Mouse (Mus musculus) heart, embryonic 10.5 days (tissue): ENCODE results near the gene Garnl3. TPM values are rescaled to one million over a fixed set of nuclear protein-coding genes. Genes with fewer than 3 reads are reported as not detected.
"Not testable (repeated sequence)": the region's sequence is repeated elsewhere in the genome, so short reads cannot be mapped to it uniquely, and the experiment has no call there.

Experiments
- DNase-seq: peaks from one replicate; pipeline ENCODE4 v3.0.0-alpha.2; 2017; ENCODE audit warnings: low spot score
- H3K27ac ChIP-seq: fragments of 300-500 bp; sonication (generic); 2 replicates; pipeline ENCODE4 v1.5.1; 2016; ENCODE audit warnings: mild to moderate bottlenecking
- H3K27me3 ChIP-seq: fragments of 300-500 bp; sonication (generic); 2 replicates; pipeline ENCODE4 v1.6.1; 2016; ENCODE audit warnings: mild to moderate bottlenecking; ENCODE audit not compliant: poor library complexity, insufficient read depth, severe bottlenecking
- H3K36me3 ChIP-seq: fragments of 300-500 bp; sonication (generic); 2 replicates; pipeline ENCODE4 v1.6.1; 2016; ENCODE audit warnings: mild to moderate bottlenecking, moderate library complexity
- H3K4me1 ChIP-seq: fragments of 300-500 bp; sonication (generic); 2 replicates; pipeline ENCODE4 v1.6.1; 2016; ENCODE audit warnings: mild to moderate bottlenecking
- H3K4me3 ChIP-seq: fragments of 300-500 bp; sonication (generic); 2 replicates; pipeline ENCODE4 v1.5.1; 2016; ENCODE audit warnings: mild to moderate bottlenecking, moderate library complexity
- H3K9me3 ChIP-seq: fragments of 300-500 bp; sonication (generic); 2 replicates; pipeline ENCODE4 v1.6.1; 2016; ENCODE audit warnings: mild to moderate bottlenecking, moderate library complexity
- WGBS: fragments of 180-500 bp; shearing (Covaris S2); methylation state at CpG from one replicate; pipeline ENCODE4 v1.1.7; 2016; 5-methylcytosine and 5-hydroxymethylcytosine counted together
- polyA plus RNA-seq: library from polyadenylated mRNA; unstranded; fragments of >200 nt; fragmentation: Nextera tagmentation; extraction: Ambion mirVana; gene quantifications from 2 replicates; pipeline ENCODE4 v1.2.1, GENCODE M21; 2016

Gene Garnl3
- polyA plus RNA-seq, 1 experiment from 2014 or later: 10.5 TPM

DNA sequence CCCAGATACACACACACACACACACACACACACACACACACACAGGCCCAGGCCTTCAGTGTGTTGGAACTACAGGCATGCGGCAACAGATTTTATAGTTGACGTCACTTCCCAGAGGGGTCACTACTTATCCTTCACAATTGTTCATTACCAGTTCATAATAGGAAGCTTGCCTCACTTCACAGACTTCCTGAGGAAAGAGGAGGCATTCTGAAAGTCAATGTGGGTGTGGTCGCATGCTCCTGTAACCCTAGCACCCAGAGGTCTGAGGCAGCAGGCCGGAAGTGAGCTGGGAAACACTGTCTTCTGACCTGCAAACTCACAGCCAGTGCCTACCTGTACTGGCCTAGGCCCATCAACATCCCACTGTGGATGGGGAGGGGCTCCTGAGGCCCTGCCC lies 106.4 kb downstream of the Garnl3 start:
- Histone ChIP-seq H3K4me1 (0 out of 2 replicates have a peak, but pooled peaks cover 3% of the 10 kb centered on the region), H3K36me3 (0 out of 2 replicates have a peak, but pooled peaks cover 4% of the 10 kb centered on the region), H3K27ac (no peak overlapping the region), H3K9me3 (no peaks in the 10 kb centered on the region), H3K27me3 (no peaks in the 10 kb centered on the region), H3K4me3 (no peak overlapping the region)
- no peak for DNase-seq
- WGBS: 78% methylated on average over 4 of the region's 4 CpGs

DNA sequence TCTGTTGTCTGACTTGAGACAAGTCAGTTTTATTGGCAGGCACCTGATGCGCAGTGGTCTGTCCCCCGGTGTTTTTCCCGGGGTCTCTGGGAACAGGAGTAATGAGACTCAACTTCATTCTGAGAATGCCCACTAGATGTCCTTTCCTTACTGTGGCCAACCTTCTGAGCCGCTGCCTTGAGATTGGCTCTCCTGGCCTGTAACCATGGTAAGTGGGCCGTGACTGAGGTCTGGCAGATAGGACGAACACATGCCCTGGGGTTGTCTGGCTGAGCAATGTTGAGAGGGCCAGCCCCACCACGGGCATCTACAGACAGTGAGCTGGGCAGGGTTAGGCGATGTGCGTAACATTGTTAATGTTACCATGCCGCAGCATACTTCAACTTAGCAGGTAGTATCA lies 106.9 kb downstream of the Garnl3 start:
- H3K4me3 ChIP-seq: no peak overlapping the region
- no peaks in the 10 kb centered on the region for H3K9me3 ChIP-seq
- H3K27me3 ChIP-seq: no peaks in the 10 kb centered on the region
- H3K36me3 ChIP-seq: 0 out of 2 replicates have a peak, but pooled peaks cover 3% of the 10 kb centered on the region
- DNase-seq: peak; percentile 81
- 0 out of 2 replicates have a peak, but pooled peaks cover 3% of the 10 kb centered on the region for H3K4me1 ChIP-seq
- WGBS: 64% methylated on average over 10 of the region's 10 CpGs
- H3K27ac ChIP-seq: no peak overlapping the region

DNA sequence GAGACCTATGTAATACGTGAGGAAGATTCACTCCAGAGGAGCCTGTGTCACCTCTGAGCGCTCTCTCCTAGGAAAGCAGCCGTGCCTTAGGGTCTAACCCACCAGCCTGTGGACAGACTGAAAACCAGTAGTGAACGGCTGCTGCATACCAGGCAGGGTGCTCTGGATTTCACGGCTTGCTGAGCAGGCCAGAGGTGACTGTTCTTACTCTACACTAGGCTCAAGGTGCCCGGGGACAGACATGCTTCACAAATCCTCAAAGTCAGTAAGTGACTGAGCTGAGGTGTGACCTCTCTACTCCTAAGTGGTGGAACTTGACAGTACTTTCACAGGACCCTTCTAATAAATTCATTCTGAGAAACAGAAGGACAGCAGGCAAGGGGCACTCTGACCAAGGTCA lies 108.6 kb downstream of the Garnl3 start:
- DNase-seq: no peak
- Histone ChIP-seq H3K36me3 (no peaks in the 10 kb centered on the region), H3K9me3 (no peaks in the 10 kb centered on the region), H3K27ac (no peak overlapping the region), H3K27me3 (no peaks in the 10 kb centered on the region), H3K4me3 (no peak overlapping the region), H3K4me1 (0 out of 2 replicates have a peak, but pooled peaks cover 3% of the 10 kb centered on the region)
- 68% methylated on average over 6 of the region's 6 CpGs for WGBS

DNA sequence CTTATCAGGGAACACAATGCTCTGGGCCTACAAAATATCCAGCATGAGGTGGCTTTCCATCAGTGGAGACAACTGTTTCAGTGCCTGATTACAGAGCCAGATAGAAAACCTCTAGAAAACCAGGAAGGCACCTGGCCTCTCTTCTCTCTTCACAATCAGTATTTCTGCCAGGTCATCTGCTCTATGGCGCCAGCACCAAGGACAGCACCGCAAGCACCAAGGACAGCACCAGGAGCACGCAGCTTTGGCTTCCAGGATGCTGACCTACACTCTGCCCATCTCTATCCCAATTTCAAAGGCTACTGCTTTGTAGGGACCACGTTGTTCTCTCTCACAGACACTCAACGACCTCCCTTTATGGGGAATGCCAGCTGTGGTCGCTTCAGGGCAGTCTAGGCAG lies 113.4 kb downstream of the Garnl3 start:
- Histone ChIP-seq H3K27me3 (no peaks in the 10 kb centered on the region), H3K4me3 (no peak overlapping the region), H3K27ac (no peak overlapping the region), H3K4me1 (no peaks in the 10 kb centered on the region), H3K36me3 (no peaks in the 10 kb centered on the region), H3K9me3 (no peaks in the 10 kb centered on the region)
- DNase-seq: peak; percentile 87
- 4% methylated on average over 6 of the region's 6 CpGs for WGBS

DNA sequence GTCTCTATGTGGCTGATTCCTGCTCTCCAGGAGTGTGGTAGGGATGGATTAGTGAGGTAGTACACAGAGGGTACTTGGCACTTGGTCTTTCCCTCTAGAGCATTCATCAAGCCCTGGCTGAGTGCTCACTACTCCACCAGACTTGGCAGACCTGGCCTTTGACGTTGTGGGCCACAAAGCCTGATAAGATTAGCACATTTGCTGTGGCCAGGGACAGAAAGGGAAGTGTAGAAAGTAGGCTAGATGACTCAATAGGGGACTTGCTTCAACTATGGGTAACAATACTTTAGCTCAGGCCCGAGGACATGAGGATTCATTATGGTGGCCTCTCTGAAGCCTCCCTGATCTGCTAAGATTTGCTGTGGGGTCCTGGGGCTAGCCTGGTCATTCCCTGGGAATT lies 114.3 kb downstream of the Garnl3 start:
- Histone ChIP-seq H3K27me3 (no peaks in the 10 kb centered on the region), H3K27ac (no peak overlapping the region), H3K4me3 (no peak overlapping the region), H3K36me3 (no peaks in the 10 kb centered on the region), H3K4me1 (no peaks in the 10 kb centered on the region), H3K9me3 (no peaks in the 10 kb centered on the region)
- no peak for DNase-seq
- 68% methylated on average over 2 of the region's 2 CpGs for WGBS

DNA sequence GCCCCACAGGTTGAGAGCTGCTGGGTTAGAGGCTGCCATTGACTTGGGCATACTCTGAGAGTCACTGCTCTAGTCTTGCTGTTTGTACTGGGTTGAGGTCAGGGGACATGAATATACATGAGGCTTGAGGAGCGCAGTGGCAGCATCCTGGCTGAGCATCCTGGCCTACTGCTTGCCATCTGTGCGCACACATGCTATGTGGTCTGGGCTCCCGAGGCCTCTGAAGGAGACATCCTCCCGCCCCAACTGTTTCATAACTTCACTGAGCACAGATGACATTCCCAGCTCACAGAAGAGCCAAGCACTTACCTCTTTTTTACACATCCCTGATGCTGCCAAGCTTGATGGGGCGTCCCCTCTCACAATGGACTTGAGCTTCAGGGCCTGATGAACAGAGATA lies 116.6 kb downstream of the Garnl3 start:
- H3K27me3 ChIP-seq: no peaks in the 10 kb centered on the region
- H3K27ac ChIP-seq: no peak overlapping the region
- no peaks in the 10 kb centered on the region for H3K9me3 ChIP-seq
- no peaks in the 10 kb centered on the region for H3K4me1 ChIP-seq
- no peak overlapping the region for H3K4me3 ChIP-seq
- no peaks in the 10 kb centered on the region for H3K36me3 ChIP-seq
- DNase-seq: no peak
- WGBS: 83% methylated on average over 5 of the region's 5 CpGs

DNA sequence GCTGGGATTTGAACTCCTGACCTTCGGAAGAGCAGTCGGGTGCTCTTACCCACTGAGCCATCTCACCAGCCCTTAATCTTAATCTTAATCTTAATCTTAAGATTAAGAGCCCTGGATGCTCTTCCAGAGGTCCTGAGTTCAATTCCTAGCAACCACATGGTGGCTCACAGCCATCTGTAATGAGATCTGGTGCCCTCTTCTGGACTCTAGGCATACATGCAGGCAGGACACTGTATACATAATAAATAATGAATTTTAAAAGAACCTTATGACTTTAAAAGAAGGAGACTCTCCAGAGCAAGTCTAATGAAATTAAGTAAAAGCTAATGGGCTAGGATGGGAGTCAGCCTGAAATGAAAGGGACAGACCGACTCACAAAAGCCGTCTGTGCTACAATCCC lies 122.4 kb downstream of the Garnl3 start:
- H3K27me3 ChIP-seq, DNase-seq, H3K4me1 ChIP-seq, H3K4me3 ChIP-seq, H3K27ac ChIP-seq, H3K9me3 ChIP-seq, H3K36me3 ChIP-seq: not testable (repeated sequence)
- WGBS: 80% methylated on average over 4 of the region's 4 CpGs

DNA sequence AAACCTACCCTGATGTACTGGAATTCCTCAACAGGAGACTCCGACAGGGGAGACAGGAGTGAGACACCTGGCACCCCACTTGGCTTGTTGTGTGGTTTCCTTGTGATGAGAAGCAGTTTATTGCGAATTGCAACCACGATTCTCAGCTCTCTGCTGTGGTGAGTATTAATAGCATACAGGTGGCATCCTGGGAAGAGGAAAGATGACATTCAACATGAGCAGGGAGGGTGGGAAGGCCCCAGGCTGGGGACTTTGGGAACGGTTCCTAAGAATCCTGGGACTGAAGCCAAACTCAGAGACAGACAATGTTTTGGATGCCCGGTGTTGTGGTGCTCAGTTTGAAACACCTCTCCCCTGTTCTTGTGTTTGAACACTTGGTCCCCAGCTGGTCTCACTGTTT lies 126.4 kb downstream of the Garnl3 start:
- H3K36me3 ChIP-seq: 0 out of 2 replicates have a peak, but pooled peaks cover 3% of the 10 kb centered on the region
- WGBS: 69% methylated on average over 5 of the region's 5 CpGs
- H3K9me3 ChIP-seq: no peaks in the 10 kb centered on the region
- no peaks in the 10 kb centered on the region for H3K27me3 ChIP-seq
- no peak for DNase-seq
- no peaks in the 10 kb centered on the region for H3K4me1 ChIP-seq
- no peak overlapping the region for H3K27ac ChIP-seq
- H3K4me3 ChIP-seq: no peak overlapping the region

DNA sequence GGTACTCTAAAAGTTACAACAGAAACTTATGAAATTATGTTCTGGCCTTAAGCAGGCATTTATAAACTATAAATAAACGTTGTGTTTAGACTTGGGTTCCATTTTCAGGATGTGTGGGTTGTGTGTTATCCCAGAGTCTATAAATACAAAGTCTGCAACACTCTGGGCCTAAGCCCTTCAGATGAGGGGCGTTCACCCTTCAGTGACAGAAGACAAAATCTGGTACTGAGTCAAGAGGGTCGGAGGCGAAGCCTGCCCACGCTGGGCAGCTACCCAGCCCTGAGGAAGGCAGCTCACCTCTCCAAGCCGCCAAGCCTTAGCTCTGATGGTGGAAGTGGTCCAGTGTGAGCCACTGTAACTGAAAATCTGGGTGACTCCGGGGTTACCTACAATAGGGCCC lies 129.3 kb downstream of the Garnl3 start:
- DNase-seq: no peak
- Histone ChIP-seq H3K27me3 (no peaks in the 10 kb centered on the region), H3K36me3 (0 out of 2 replicates have a peak, but pooled peaks cover 3% of the 10 kb centered on the region), H3K4me1 (no peaks in the 10 kb centered on the region), H3K27ac (no peak overlapping the region), H3K4me3 (no peak overlapping the region), H3K9me3 (no peaks in the 10 kb centered on the region)
- 81% methylated on average over 7 of the region's 7 CpGs for WGBS

DNA sequence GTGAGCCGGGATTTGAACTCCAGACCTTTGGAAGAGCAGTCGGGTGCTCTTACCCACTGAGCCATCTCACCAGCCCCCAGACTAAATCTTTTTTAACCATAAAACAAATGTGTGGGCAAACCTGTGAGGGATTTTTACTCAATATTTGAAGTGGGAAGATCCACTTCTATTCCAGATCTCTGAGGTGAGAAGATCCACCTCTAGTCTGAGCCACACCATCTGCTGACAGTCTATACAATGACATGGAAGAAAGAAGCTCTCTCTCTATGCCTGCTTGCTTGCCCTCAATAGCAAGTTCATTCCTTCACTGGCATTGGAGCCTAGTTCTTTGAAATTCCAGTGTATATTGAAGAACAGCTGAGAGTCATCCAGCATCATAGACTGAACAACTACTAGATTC lies 131.7 kb downstream of the Garnl3 start:
- 82% methylated on average over 2 of the region's 2 CpGs for WGBS

DNA sequence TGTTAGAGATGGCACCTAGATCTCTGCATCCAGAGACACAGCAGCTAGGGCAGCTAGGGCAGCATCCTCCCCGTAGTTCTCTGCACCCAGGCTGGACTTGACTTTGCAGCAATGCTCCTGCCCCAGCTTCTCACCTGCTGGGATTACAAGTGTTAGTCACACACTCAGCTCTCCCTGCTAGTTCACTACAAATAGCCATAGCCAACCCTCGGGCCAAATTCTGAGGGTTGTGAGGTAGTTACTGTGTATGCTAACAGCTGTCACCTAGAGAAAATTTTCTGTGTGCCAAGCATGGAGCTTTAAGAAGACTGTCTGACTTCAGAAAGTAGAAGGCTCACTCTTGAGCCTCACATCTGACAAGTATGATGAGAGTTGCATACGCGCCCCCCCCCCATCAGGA lies 133.7 kb downstream of the Garnl3 start:
- WGBS: 69% methylated on average over 4 of the region's 4 CpGs
- no peak overlapping the region for H3K4me3 ChIP-seq

More for the DNA sequence above, 131.7 kb downstream of the Garnl3 start:
- 0 out of 2 replicates have a peak, but pooled peaks cover 3% of the 10 kb centered on the region for H3K36me3 ChIP-seq
- no peaks in the 10 kb centered on the region for H3K27me3 ChIP-seq
- no peak overlapping the region for H3K4me3 ChIP-seq
- no peak overlapping the region for H3K27ac ChIP-seq
- no peaks in the 10 kb centered on the region for H3K9me3 ChIP-seq
- DNase-seq: no peak
- H3K4me1 ChIP-seq: no peaks in the 10 kb centered on the region

DNA sequence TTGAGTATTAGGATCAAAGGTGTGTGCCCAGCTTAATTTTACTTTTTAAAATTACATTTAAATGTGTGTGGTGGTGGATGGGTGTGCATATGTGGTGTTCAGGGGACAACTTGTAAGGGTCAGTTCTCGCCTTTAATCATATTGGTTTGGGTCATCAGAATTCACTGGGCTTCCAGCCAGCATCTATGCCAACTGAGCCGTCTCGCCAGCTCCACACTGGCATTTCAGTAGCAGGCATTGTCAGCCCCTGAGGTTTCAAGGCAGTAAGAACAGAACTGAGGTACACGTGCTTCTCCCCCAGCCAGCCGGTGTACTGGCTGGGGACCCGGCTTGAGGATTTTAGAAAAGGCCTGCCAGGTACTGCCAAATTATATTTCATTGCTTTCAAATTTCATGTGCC lies 134.4 kb downstream of the Garnl3 start:
- no peak overlapping the region for H3K27ac ChIP-seq
- no peaks in the 10 kb centered on the region for H3K4me1 ChIP-seq
- no peak for DNase-seq
- no peaks in the 10 kb centered on the region for H3K9me3 ChIP-seq
- H3K4me3 ChIP-seq: no peak overlapping the region
- H3K27me3 ChIP-seq: no peaks in the 10 kb centered on the region
- H3K36me3 ChIP-seq: no peaks in the 10 kb centered on the region
- 68% methylated on average over 6 of the region's 6 CpGs for WGBS

More for the DNA sequence above, 133.7 kb downstream of the Garnl3 start:
- DNase-seq: no peak
- Histone ChIP-seq H3K9me3 (no peaks in the 10 kb centered on the region), H3K36me3 (0 out of 2 replicates have a peak, but pooled peaks cover 3% of the 10 kb centered on the region), H3K27me3 (no peaks in the 10 kb centered on the region), H3K4me1 (no peaks in the 10 kb centered on the region), H3K27ac (no peak overlapping the region)

DNA sequence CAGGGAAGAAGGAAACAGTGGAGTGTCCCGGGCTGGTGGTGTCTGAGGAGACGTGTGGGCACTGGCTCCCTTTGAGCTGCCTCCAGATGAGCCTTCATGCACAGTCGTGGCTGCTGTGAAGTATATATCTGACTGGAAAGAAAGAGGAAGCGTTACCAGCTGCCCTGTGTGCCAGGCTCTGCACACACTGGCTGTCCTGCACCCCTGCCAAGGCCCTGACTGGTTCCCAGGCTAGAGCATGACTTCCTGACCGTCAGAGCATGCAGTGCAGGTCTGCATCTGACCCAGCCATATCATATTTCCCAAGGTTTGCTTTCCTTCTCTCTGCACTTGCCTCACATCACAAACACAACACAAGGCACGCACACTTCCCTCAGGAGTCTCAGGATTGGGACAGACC lies 139.3 kb downstream of the Garnl3 start:
- Histone ChIP-seq H3K36me3 (no peaks in the 10 kb centered on the region), H3K27me3 (no peaks in the 10 kb centered on the region), H3K4me1 (0 out of 2 replicates have a peak, but pooled peaks cover 3% of the 10 kb centered on the region), H3K4me3 (no peak overlapping the region), H3K9me3 (no peaks in the 10 kb centered on the region), H3K27ac (no peak overlapping the region)
- WGBS: 68% methylated on average over 6 of the region's 6 CpGs
- DNase-seq: no peak

DNA sequence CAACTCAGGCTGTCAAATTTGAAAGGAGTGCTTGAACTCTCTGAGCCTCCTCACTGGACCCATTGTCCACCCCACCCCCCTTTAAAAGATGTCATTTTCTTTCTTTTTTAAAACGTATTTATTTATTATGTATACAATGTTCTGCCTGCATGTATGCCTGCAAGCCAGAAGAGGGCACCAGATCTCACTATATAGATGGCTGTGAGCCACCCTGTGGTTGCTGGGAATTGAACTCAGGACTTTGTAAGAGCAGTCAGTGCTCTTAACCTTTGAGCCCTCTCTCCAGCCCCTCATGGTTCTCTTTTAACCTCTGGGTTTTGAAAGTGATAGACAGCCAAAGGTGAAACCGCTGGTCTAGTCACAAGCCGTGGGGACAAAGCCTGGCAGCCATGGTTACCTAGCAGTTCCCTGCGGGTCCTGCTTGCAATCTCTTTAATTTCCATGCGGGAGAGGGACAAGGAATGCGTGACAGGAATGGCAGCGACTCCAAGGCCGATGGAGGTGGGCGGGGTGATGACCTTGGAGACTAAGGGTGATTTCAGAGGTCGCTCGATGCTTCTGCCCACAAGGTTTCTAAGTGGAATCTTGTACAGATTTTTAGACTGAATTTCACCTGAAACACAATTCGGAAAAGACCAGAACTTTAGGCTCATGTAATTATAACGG lies 141.2 kb downstream of the Garnl3 start:
- no peak overlapping the region for H3K4me3 ChIP-seq
- H3K27me3 ChIP-seq: no peaks in the 10 kb centered on the region
- no peaks in the 10 kb centered on the region for H3K9me3 ChIP-seq
- 52% methylated on average over 13 of the region's 13 CpGs for WGBS
- no peaks in the 10 kb centered on the region for H3K36me3 ChIP-seq
- 0 out of 2 replicates have a peak, but pooled peaks cover 3% of the 10 kb centered on the region for H3K4me1 ChIP-seq
- no peak overlapping the region for H3K27ac ChIP-seq
- DNase-seq: no peak
